Mouse (Mus musculus) kidney, adult 2 months (tissue): ENCODE measurements around the gene Cox20.

ENCODE experiments used
- CTCF ChIP-seq: fragments of 200-500 bp; conservative IDR thresholded peaks from 2 replicates; pipeline ENCODE4 v1.5.1; 2011; ENCODE audit warnings: low read depth, mild to moderate bottlenecking, control low read depth, low read length, moderate library complexity, mixed read lengths; ENCODE audit not compliant: insufficient read depth, insufficient read length
- POLR2A ChIP-seq: fragments of 200-500 bp; IDR thresholded peaks from one replicate; pipeline ENCODE4 v1.6.1; 2011; ENCODE audit warnings: low read depth, low read length, control low read depth

DNA sequence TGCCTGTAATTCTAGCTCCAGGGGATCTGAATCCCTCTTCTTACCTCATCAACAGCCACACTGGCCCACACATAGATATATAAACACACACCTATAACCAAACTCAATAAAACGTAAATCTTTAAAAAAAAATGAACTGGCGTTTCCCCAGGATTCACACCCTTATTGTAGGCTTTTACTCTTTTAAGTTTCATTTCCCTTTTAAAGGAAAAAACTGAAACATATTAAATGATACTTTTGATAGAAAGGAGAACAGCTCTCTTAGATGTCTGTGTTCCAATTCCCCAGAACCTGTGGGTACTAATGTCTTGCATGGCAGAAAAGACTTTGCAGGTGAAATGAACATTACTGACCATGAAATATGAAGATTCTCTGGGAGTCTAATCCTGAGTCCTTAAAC, 31.9 kb downstream of the Cox20 start:
- TF ChIP-seq CTCF (no peak), POLR2A (no peak)
